Mouse (Mus musculus) forebrain, embryonic 10.5 days (tissue): ENCODE results near the gene Gm10563. TPM values are rescaled to one million over a fixed set of nuclear protein-coding genes. Genes with fewer than 3 reads are reported as not detected.
A peak's percentile ranks its signal among the peaks of the same experiment; 100 is the strongest.
"Not testable (repeated sequence)": the region's sequence is repeated elsewhere in the genome, so short reads cannot be mapped to it uniquely, and the experiment has no call there.

Source experiments
- DNase-seq: peaks from one replicate; pipeline ENCODE4 v3.0.0-alpha.2; 2017; ENCODE audit warnings: low spot score; ENCODE audit errors: extremely low spot score
- H3K27ac ChIP-seq: fragments of 300-500 bp; sonication (generic); 2 replicates; pipeline ENCODE4 v1.5.1; 2016; ENCODE audit warnings: mild to moderate bottlenecking
- H3K27me3 ChIP-seq: fragments of 300-500 bp; sonication (generic); 2 replicates; pipeline ENCODE4 v1.6.1; 2016; ENCODE audit warnings: mild to moderate bottlenecking; ENCODE audit not compliant: poor library complexity, severe bottlenecking
- H3K36me3 ChIP-seq: fragments of 300-500 bp; sonication (generic); replicated peaks from 2 replicates; pipeline ENCODE4 v1.6.1; 2016; ENCODE audit warnings: mild to moderate bottlenecking, moderate library complexity
- H3K4me1 ChIP-seq: fragments of 300-500 bp; sonication (generic); 2 replicates; pipeline ENCODE4 v1.6.1; 2016
- H3K4me3 ChIP-seq: fragments of 300-500 bp; sonication (generic); 2 replicates; pipeline ENCODE4 v1.5.1; 2016; ENCODE audit warnings: mild to moderate bottlenecking, moderate library complexity
- H3K9me3 ChIP-seq: fragments of 300-500 bp; sonication (generic); 2 replicates; pipeline ENCODE4 v1.6.1; 2016; ENCODE audit warnings: mild to moderate bottlenecking, moderate library complexity
- WGBS: fragments of 180-500 bp; shearing (Covaris S2); methylation state at CpG from one replicate; pipeline ENCODE4 v1.1.7; 2016; 5-methylcytosine and 5-hydroxymethylcytosine counted together
- polyA plus RNA-seq: library from polyadenylated mRNA; unstranded; fragments of >200 nt; fragmentation: Nextera tagmentation; extraction: Ambion mirVana; gene quantifications from 2 replicates; pipeline ENCODE4 v1.2.1, GENCODE M21; 2016

Gm10563 gene
- polyA plus RNA-seq, result not detected in 2 replicates

DNA sequence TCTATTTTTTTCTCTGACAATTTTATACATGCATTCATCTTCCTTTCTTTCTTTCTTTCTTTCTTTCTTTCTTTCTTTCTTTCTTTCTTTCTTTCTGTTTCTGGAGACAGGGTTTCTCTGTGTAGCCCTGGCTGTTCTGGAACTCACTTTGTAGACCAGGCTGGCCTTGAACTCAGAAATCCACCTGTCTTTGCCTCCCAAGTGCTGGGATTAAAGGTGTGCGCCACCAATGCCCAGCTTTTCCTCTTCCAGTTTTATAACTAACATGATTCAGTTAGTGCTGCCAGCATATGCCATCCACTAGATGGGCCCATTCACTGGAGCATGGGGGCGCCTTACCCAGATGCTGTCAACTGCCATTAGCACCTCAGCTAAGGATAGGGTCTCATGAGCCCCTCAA is at the start of gene Gm10563:
TSS of gene Gm10563 (minus strand) at position 101 of the 400 bp plus-strand sequence.
- not testable (repeated sequence) for H3K4me3 ChIP-seq, H3K27ac ChIP-seq, DNase-seq, H3K4me1 ChIP-seq, H3K9me3 ChIP-seq, H3K27me3 ChIP-seq
- H3K36me3 ChIP-seq, result peaks cover 98% of the 10 kb centered on the region
- WGBS, result 97% methylated on average over 2 of the region's 2 CpGs

DNA sequence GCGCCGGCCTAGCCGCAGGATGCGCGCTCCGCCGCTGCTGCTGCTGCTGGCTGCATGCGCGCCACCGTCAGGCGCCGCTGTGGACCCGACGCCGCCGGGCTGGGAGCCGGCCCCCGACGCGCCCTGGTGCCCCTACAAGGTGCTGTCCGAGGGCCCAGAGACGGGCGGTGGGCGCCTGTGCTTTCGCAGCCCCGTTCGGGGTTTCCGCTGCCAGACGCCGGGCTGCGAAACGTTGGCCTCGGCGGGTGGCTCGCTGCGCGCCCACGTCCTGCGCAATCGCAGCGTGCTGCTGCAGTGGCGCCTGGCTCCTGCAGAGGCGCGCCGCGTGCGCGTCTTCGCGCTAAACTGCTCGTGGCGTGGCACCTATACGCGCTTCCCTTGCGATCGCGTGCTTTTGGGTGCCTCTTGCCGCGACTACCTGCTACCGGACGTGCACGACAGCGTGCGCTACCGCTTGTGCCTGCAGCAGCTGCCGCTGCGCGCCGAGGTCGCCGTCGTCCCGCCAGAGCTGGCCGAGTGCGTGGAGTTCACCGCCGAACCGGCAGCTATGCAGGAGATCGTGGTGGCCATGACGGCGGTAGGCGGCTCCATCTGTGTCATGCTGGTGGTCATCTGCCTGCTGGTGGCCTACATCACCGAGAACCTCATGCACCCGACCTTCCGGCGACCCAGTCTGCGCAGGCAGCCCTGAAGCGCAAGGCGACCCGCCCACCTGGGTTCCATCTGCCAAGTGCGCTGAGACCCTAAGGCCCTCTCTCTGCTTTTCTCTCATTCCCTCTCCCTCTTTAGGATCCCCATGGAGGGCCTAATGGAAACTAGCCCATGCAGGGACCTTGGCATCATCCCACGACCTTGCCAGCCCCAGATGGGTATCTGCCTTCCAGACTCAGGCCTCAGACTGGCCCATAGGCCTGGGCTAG is 49.5 kb upstream of the Gm10563 start:
- WGBS, result under 1% methylated on average over 92 of the region's 92 CpGs
- Histone ChIP-seq H3K9me3 (no peaks in the 10 kb centered on the region), H3K27ac (peak overlapping the region; percentile 82), H3K36me3 (no peaks in the 10 kb centered on the region), H3K4me1 (peaks cover 23% of the 10 kb centered on the region), H3K27me3 (peaks cover 46% of the 10 kb centered on the region), H3K4me3 (peak overlapping the region; percentile 82)
- peak; percentile 49 for DNase-seq

DNA sequence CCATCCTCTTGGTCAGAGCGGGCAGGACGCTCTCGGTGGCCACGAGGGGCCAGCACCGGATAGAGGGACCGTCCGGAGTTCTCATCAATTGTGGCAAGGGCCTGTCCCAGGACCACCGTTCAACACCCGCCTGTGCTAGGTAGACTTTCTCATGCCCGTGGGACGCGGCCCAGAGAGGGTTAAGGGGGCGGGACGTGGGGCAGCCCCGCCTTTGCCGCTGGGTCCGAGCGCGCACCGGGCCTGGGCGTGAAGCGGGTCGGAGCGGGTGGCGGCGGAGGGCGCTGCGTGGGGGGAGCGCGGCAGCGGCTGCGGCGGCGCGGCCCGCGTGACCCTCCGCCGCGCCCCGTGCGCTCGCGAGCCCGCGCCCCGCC is 48.9 kb upstream of the Gm10563 start, which contains the start of gene Fndc10:
TSS of gene Fndc10 (plus strand) at position 232 of the 371 bp plus-strand sequence.
- Histone ChIP-seq H3K36me3 (no peaks in the 10 kb centered on the region), H3K9me3 (no peaks in the 10 kb centered on the region), H3K4me3 (peak within 1 kb of the TSS; percentile 82), H3K27me3 (peaks cover 46% of the 10 kb centered on the region), H3K4me1 (peaks cover 23% of the 10 kb centered on the region), H3K27ac (peak within 1 kb of the TSS; percentile 82)
- peak; percentile 69 for DNase-seq
- under 1% methylated on average over 47 of the region's 47 CpGs for whole genome bisulfite sequencing

GRCm38 (mm10) chr4:155692421-155692820 is 47.2 kb upstream of the Gm10563 start:
- 96% methylated on average over 3 of the region's 3 CpGs for WGBS
- Histone ChIP-seq H3K4me3 (no peak overlapping the region), H3K27ac (no peak overlapping the region), H3K9me3 (no peaks in the 10 kb centered on the region), H3K4me1 (peaks cover 23% of the 10 kb centered on the region), H3K36me3 (no peaks in the 10 kb centered on the region), H3K27me3 (peaks cover 46% of the 10 kb centered on the region)
- DNase-seq, result no peak

DNA sequence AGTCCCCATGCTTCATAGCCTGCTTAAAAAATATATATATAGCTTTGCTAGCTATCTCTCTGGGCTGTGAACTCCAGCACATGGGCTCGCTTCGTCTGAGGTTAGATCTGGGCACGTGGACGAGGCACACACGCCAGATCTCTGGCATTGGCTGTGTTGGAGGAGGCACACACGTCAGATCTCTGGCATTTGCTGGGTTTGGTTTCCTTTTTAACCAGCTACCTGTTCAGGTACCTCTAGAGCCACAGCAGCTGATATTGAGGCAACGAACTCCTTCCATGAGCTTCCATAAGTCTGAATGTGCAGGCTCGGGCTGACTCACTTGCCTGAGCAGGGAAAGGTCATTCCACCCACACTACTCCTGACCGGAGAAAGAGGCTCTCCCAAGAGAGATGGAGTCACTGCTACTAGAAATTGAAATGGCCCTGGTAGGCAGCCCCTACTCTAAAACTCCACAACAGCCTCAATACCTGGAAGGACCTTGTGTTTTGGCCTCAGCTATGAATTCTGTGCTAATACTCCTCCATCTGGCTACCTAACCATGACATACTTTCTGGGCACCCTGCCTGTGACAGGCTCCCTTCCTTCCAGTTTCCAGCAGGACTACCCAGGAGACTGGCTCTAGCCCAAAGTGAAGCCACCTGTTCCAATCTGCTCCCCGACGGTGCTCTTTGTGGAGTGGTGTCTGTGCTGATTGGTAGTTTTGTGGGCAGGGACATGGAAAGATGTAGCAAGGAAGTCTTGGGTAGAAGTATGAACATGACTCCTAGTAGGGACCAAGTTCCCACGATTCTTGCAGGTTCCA is 45.6 kb upstream of the Gm10563 start:
- Histone ChIP-seq H3K27ac (no peak overlapping the region), H3K4me3 (no peak overlapping the region), H3K4me1 (peaks cover 20% of the 10 kb centered on the region), H3K36me3 (no peaks in the 10 kb centered on the region), H3K27me3 (peaks cover 32% of the 10 kb centered on the region), H3K9me3 (no peaks in the 10 kb centered on the region)
- WGBS, result 86% methylated on average over 12 of the region's 12 CpGs
- no peak for DNase-seq

GRCm38 (mm10) chr4:155687764-155688163 is 42.6 kb upstream of the Gm10563 start:
- WGBS, result 93% methylated on average over 4 of the region's 4 CpGs
- H3K4me1 ChIP-seq, H3K4me3 ChIP-seq, H3K36me3 ChIP-seq, H3K27me3 ChIP-seq, H3K9me3 ChIP-seq, DNase-seq, H3K27ac ChIP-seq: not testable (repeated sequence)

- WGBS, result 93% methylated on average over 16 of the region's 19 CpGs
- not testable (repeated sequence) for H3K4me1 ChIP-seq, H3K9me3 ChIP-seq, DNase-seq, H3K27ac ChIP-seq, H3K4me3 ChIP-seq, H3K36me3 ChIP-seq, H3K27me3 ChIP-seq
Observed at GRCm38 (mm10) chr4:155683670-155684277, 38.6 kb upstream of the Gm10563 start.

- Histone ChIP-seq H3K9me3 (no peaks in the 10 kb centered on the region), H3K4me3 (no peak overlapping the region), H3K36me3 (no peaks in the 10 kb centered on the region), H3K27ac (no peak overlapping the region), H3K27me3 (no peaks in the 10 kb centered on the region), H3K4me1 (no peaks in the 10 kb centered on the region)
- DNase-seq, result no peak
- WGBS, result 89% methylated on average over 2 of the region's 2 CpGs
Observed at GRCm38 (mm10) chr4:155675991-155676390, 30.8 kb upstream of the Gm10563 start.

DNA sequence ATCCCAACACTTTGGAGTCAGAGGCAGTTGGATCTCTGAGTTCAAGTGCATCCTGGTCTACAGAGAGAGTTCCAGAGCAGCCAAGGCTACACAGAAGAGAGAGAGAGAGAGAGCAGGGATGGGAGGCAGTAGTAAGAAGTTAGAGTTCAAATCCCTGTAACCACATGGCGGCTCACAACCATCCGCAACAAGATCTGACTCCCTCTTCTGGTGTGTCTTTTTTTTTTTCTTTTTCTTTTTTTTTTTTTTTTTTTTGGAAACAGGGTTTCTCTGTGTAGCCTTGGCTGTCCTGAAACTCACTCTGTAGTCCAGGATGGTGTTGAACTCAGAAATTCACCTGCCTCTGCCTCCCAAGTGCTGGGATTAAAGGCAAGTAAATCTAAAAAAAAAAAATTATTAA is 26.9 kb upstream of the Gm10563 start:
- no peaks in the 10 kb centered on the region for H3K36me3 ChIP-seq
- no peaks in the 10 kb centered on the region for H3K27me3 ChIP-seq
- no peaks in the 10 kb centered on the region for H3K9me3 ChIP-seq
- DNase-seq, result no peak
- H3K4me3 ChIP-seq, result no peak overlapping the region
- H3K27ac ChIP-seq, result no peak overlapping the region
- H3K4me1 ChIP-seq, result peaks cover 20% of the 10 kb centered on the region
- 59% methylated on average over 2 of the region's 2 CpGs for WGBS

DNA sequence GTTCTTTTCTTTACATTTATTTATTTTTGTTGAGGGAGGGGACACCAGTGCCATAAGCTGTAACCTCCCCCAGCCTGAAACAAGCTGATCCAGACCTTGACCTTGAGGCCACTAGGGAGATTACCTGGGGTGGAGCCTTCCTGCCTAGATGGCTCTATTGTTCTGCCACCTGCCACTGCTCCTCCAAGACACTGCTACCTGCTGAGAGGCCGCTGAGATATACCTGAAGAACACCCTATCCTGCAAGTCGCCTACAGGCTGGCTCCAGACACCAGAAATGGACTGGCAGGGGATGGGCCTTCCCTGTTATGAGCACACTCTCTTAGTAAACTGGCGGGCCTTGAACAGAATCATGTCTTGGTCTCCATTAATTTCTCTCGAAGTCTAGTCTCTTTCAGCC is 25.0 kb upstream of the Gm10563 start:
- H3K4me1 ChIP-seq, result peaks cover 20% of the 10 kb centered on the region
- not testable (repeated sequence) for H3K27ac ChIP-seq, H3K36me3 ChIP-seq, H3K9me3 ChIP-seq, H3K27me3 ChIP-seq, DNase-seq
- H3K4me3 ChIP-seq, result peak overlapping the region; percentile 95; the same call in 1 of the 2 replicates
- WGBS, result 56% methylated on average over 4 of the region's 4 CpGs

DNA sequence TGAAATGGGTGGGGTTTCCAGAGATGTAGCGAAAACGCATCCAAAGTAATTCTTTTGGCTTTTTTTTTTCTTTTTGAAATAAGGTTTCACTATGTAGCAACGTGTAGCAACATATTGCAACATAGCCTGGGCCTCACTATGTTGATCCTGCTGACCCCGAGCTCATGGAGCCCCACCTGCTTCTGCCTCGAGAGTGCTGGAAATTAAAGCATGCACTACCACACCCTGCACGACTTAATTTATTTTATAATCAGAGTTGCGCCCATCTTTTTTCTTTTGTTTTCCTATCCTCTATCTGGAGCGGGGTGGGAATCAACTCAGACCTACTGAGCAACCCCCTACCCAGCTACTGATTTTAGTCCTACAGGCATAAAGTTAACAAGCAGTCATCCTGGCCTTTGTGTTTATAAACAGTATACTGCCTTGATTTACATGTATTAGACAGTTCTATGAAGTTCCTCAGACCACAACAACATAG is 24.4 kb upstream of the Gm10563 start:
- H3K27me3 ChIP-seq, result no peaks in the 10 kb centered on the region
- H3K4me3 ChIP-seq, result peak overlapping the region; percentile 95
- peak overlapping the region; percentile 85 for H3K27ac ChIP-seq
- H3K9me3 ChIP-seq, result no peaks in the 10 kb centered on the region
- DNase-seq, result no peak
- no peaks in the 10 kb centered on the region; the same call in 1 of the 2 replicates for H3K36me3 ChIP-seq
- 1% methylated on average over 8 of the region's 8 CpGs for WGBS
- peaks cover 20% of the 10 kb centered on the region for H3K4me1 ChIP-seq
